Mouse (Mus musculus): Measurements from ENCODE around the gene Jpt2. TPM values are rescaled to one million over a fixed set of nuclear protein-coding genes. Genes with fewer than 3 reads are reported as not detected.

Gene Jpt2
- polyA plus RNA-seq (2012; rRNA removed) (18.9 and 24.3 TPM in 2 replicates), polyA plus RNA-seq (2014; fragmentation: Nextera tagmentation; extraction: Ambion mirVana) (31.6 and 34.3 TPM in 2 replicates)

GRCm38 (mm10) chr17:24960135-24960851, at the start of gene Jpt2:
Jpt2 (minus strand) TSS chr17:24960689.
- Histone ChIP-seq H3K4me2 (ENCODE audit: low read depth) (peak within 1 kb of the TSS; percentile 67), H3K27me3 (ENCODE audit: control insufficient read depth, insufficient read depth, low read length) (no peaks in the 10 kb centered on the region), H3K27ac (peak within 1 kb of the TSS; percentile 26), H3K36me3 (replicated peaks; ENCODE audit: control insufficient read depth, insufficient read depth, low read depth) (peaks cover 42% of the 10 kb centered on the region), H3K9me3 (ENCODE audit: control insufficient read depth, low read length) (no peaks in the 10 kb centered on the region), H3K4me3 (ENCODE audit: insufficient read depth in 1 of 2, low read depth in 2 of 2, low read length in 2 of 2) (peak within 1 kb of the TSS; percentile 61 to 82), H3K4me1 (replicated peaks; ENCODE audit: control insufficient read depth in 2 of 2, insufficient read depth in 2 of 2, low read length in 1 of 2) (peaks cover under 1 to 8% of the 10 kb centered on the region in 2 experiments), H3K9ac (replicated peaks) (peak within 1 kb of the TSS; percentile 76)
- DNase-seq (ENCODE audit: low read depth in 3 of 3, low spot score in 3 of 3) (peak; percentile 96 to 97 (median 96)), ATAC-seq (ENCODE audit: insufficient read depth) (peak; percentile 100)
- under 1% methylated on average over 59 of the region's 59 CpGs for WGBS (ENCODE audit: insufficient replicate concordance)
- peak; percentile 86 for TF ChIP-seq CTCF (IDR thresholded peaks at IDR 0.05; ENCODE audit: low read depth)
- no peak; the same call in 1 of the 2 replicates for TF ChIP-seq EP300 (IDR thresholded peaks at IDR 0.05; ENCODE audit: low read depth)

- no peak overlapping the region for H3K4me3 ChIP-seq (ENCODE audit: insufficient read depth in 1 of 2, low read depth in 2 of 2, low read length in 2 of 2)
- no peaks in the 10 kb centered on the region for H3K27me3 ChIP-seq (ENCODE audit: control insufficient read depth, insufficient read depth, low read length)
- peaks cover 72% of the 10 kb centered on the region for H3K36me3 ChIP-seq (replicated peaks; ENCODE audit: control insufficient read depth, insufficient read depth, low read depth)
- no peaks in the 10 kb centered on the region for H3K4me1 ChIP-seq (replicated peaks; ENCODE audit: control insufficient read depth in 2 of 2, insufficient read depth in 2 of 2, low read length in 1 of 2)
- no peak for TF ChIP-seq EP300 (IDR thresholded peaks at IDR 0.05; ENCODE audit: low read depth)
- TF ChIP-seq CTCF (IDR thresholded peaks at IDR 0.05; ENCODE audit: low read depth), result no peak
- no peak overlapping the region for H3K4me2 ChIP-seq (ENCODE audit: low read depth)
- no peak for ATAC-seq (ENCODE audit: insufficient read depth)
- H3K9ac ChIP-seq (replicated peaks), result no peak overlapping the region
- no peak overlapping the region for H3K27ac ChIP-seq
- DNase-seq (ENCODE audit: low read depth in 3 of 3, low spot score in 3 of 3), result no peak
- H3K9me3 ChIP-seq (ENCODE audit: control insufficient read depth, low read length), result no peaks in the 10 kb centered on the region
These were observed 47.0 kb upstream of the Jpt2 start for GRCm38 (mm10) chr17:25007480-25007879.

- H3K36me3 ChIP-seq (replicated peaks; ENCODE audit: control insufficient read depth, insufficient read depth, low read depth), result peaks cover 63% of the 10 kb centered on the region
- 92% methylated on average over 3 of the region's 3 CpGs for WGBS (ENCODE audit: insufficient replicate concordance)
- H3K9ac ChIP-seq (replicated peaks), result no peak overlapping the region
- no peaks in the 10 kb centered on the region for H3K4me1 ChIP-seq (replicated peaks; ENCODE audit: control insufficient read depth in 2 of 2, insufficient read depth in 2 of 2, low read length in 1 of 2)
- DNase-seq (ENCODE audit: low read depth in 3 of 3, low spot score in 3 of 3), result no peak
- no peaks in the 10 kb centered on the region for H3K27me3 ChIP-seq (ENCODE audit: control insufficient read depth, insufficient read depth, low read length)
- no peak overlapping the region for H3K4me2 ChIP-seq (ENCODE audit: low read depth)
- H3K27ac ChIP-seq, result no peak overlapping the region
- no peak for ATAC-seq (ENCODE audit: insufficient read depth)
- no peaks in the 10 kb centered on the region for H3K9me3 ChIP-seq (ENCODE audit: control insufficient read depth, low read length)
- TF ChIP-seq CTCF (IDR thresholded peaks at IDR 0.05; ENCODE audit: low read depth) (peak; percentile 42), EP300 (IDR thresholded peaks at IDR 0.05; ENCODE audit: low read depth) (no peak)
- H3K4me3 ChIP-seq (ENCODE audit: insufficient read depth in 1 of 2, low read depth in 2 of 2, low read length in 2 of 2), result no peak overlapping the region
These were observed 44.6 kb upstream of the Jpt2 start for GRCm38 (mm10) chr17:25005102-25005501.

- Histone ChIP-seq H3K4me1 (replicated peaks; ENCODE audit: control insufficient read depth in 2 of 2, insufficient read depth in 2 of 2, low read length in 1 of 2) (no peaks in the 10 kb centered on the region), H3K4me3 (ENCODE audit: insufficient read depth in 1 of 2, low read depth in 2 of 2, low read length in 2 of 2) (no peak overlapping the region), H3K9me3 (ENCODE audit: control insufficient read depth, low read length) (no peaks in the 10 kb centered on the region), H3K36me3 (replicated peaks; ENCODE audit: control insufficient read depth, insufficient read depth, low read depth) (peaks cover 86% of the 10 kb centered on the region), H3K9ac (replicated peaks) (no peak overlapping the region), H3K27me3 (ENCODE audit: control insufficient read depth, insufficient read depth, low read length) (no peaks in the 10 kb centered on the region), H3K4me2 (ENCODE audit: low read depth) (no peak overlapping the region), H3K27ac (no peak overlapping the region)
- TF ChIP-seq EP300 (IDR thresholded peaks at IDR 0.05; ENCODE audit: low read depth), result no peak
- no peak for TF ChIP-seq CTCF (IDR thresholded peaks at IDR 0.05; ENCODE audit: low read depth)
- 94% methylated on average over 6 of the region's 6 CpGs for WGBS (ENCODE audit: insufficient replicate concordance)
- ATAC-seq (ENCODE audit: insufficient read depth) (no peak), DNase-seq (ENCODE audit: low read depth in 3 of 3, low spot score in 3 of 3) (no peak)
These were observed 34.2 kb upstream of the Jpt2 start for GRCm38 (mm10) chr17:24994721-24995120.

GRCm38 (mm10) chr17:24987221-24987620, 26.7 kb upstream of the Jpt2 start:
- no peak for TF ChIP-seq EP300 (IDR thresholded peaks at IDR 0.05; ENCODE audit: low read depth)
- TF ChIP-seq CTCF (IDR thresholded peaks at IDR 0.05; ENCODE audit: low read depth), result no peak
- Histone ChIP-seq H3K36me3 (replicated peaks; ENCODE audit: control insufficient read depth, insufficient read depth, low read depth) (peaks cover 92% of the 10 kb centered on the region), H3K27ac (no peak overlapping the region), H3K4me3 (ENCODE audit: insufficient read depth in 1 of 2, low read depth in 2 of 2, low read length in 2 of 2) (no peak overlapping the region), H3K27me3 (ENCODE audit: control insufficient read depth, insufficient read depth, low read length) (no peaks in the 10 kb centered on the region), H3K9ac (replicated peaks) (no peak overlapping the region), H3K4me1 (replicated peaks; ENCODE audit: control insufficient read depth in 2 of 2, insufficient read depth in 2 of 2, low read length in 1 of 2) (no peaks in the 10 kb centered on the region), H3K9me3 (ENCODE audit: control insufficient read depth, low read length) (no peaks in the 10 kb centered on the region), H3K4me2 (ENCODE audit: low read depth) (no peak overlapping the region)
- 91% methylated on average over 6 of the region's 6 CpGs for WGBS (ENCODE audit: insufficient replicate concordance)
- no peak for DNase-seq (ENCODE audit: low read depth in 3 of 3, low spot score in 3 of 3)
- ATAC-seq (ENCODE audit: insufficient read depth), result no peak

Measured in liver, embryonic 14.5 days (tissue).